Mouse (Mus musculus) midbrain, embryonic 12.5 days (tissue): ENCODE results near the gene Mgp. TPM values are rescaled to one million over a fixed set of nuclear protein-coding genes. Genes with fewer than 3 reads are reported as not detected.

Experiments used
- ATAC-seq: fragments of 200-750 bp; cut with Nextera tagmentation; 2 replicates; pipeline ENCODE4 v1.8.0; 2017; ENCODE audit warnings: low read depth, moderate TSS enrichment, moderate library complexity; ENCODE audit not compliant: low FRiP score
- H3K27ac ChIP-seq: fragments of 300-500 bp; sonication (generic); replicated peaks from 2 replicates; pipeline ENCODE4 v1.5.1; 2016; ENCODE audit warnings: mild to moderate bottlenecking
- H3K27me3 ChIP-seq: fragments of 300-500 bp; sonication (generic); 2 replicates; pipeline ENCODE4 v1.6.1; 2016; ENCODE audit warnings: mild to moderate bottlenecking
- H3K36me3 ChIP-seq: fragments of 300-500 bp; sonication (generic); 2 replicates; pipeline ENCODE4 v1.6.1; 2016
- H3K4me1 ChIP-seq: fragments of 300-500 bp; sonication (generic); 2 replicates; pipeline ENCODE4 v1.6.1; 2016
- H3K4me2 ChIP-seq: fragments of 300-500 bp; sonication (generic); replicated peaks from 2 replicates; pipeline ENCODE4 v1.6.1; 2016; ENCODE audit warnings: mild to moderate bottlenecking, moderate library complexity
- H3K4me3 ChIP-seq: fragments of 300-500 bp; sonication (generic); 2 replicates; pipeline ENCODE4 v1.5.1; 2016; ENCODE audit warnings: mild to moderate bottlenecking
- H3K9ac ChIP-seq: fragments of 300-500 bp; sonication (generic); replicated peaks from 2 replicates; pipeline ENCODE4 v1.6.1; 2016; ENCODE audit warnings: mild to moderate bottlenecking, moderate library complexity
- H3K9me3 ChIP-seq: fragments of 300-500 bp; sonication (generic); 2 replicates; pipeline ENCODE4 v1.6.1; 2016; ENCODE audit warnings: mild to moderate bottlenecking
- WGBS: fragments of 180-500 bp; shearing (Covaris S2); methylation state at CpG from one replicate; pipeline ENCODE4 v1.1.7; 2016; 5-methylcytosine and 5-hydroxymethylcytosine counted together
- polyA plus RNA-seq: library from polyadenylated mRNA; unstranded; fragments of >200 nt; fragmentation: Nextera tagmentation; extraction: Ambion mirVana; gene quantifications from 2 replicates; pipeline ENCODE4 v1.2.1, GENCODE M21; 2016

Mgp gene
- polyA plus RNA-seq, 1 experiment from 2014 or later, result 10.9 TPM

DNA sequence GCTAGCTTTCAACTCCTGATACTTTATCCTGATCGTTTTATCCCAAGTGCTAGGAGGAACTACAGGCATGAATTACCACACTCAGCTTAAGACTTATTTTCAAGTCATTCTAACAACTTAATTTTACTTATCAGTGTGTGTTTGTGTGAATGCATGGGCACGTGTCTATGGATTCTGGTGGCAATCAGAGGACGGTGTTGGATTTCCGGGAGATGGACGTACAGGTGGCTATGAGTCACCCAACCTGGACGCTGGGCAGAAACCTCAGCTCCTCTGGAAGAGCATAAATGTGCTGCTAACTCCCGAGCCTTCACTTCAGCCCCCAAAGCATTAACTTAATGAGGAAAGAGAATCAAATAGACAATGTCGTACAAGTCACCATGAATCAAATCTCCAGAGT lies 50.6 kb downstream of the Mgp start:
- H3K4me1 ChIP-seq, result peaks cover 8% of the 10 kb centered on the region
- WGBS, result 94% methylated on average over 8 of the region's 8 CpGs
- H3K27me3 ChIP-seq, result no peaks in the 10 kb centered on the region
- ATAC-seq, result no peak
- H3K9me3 ChIP-seq, result no peaks in the 10 kb centered on the region
- H3K27ac ChIP-seq, result no peak overlapping the region
- no peak overlapping the region for H3K4me2 ChIP-seq
- no peak overlapping the region for H3K4me3 ChIP-seq
- no peak overlapping the region for H3K9ac ChIP-seq
- peaks cover 51% of the 10 kb centered on the region for H3K36me3 ChIP-seq

Other genes with a start within 250 kb of the Mgp start
- 0.84 TPM in 2 replicates for gene Plbd1, start 213.9 kb downstream of the Mgp start, polyA plus RNA-seq
- 0.39 and 0.64 TPM in 2 replicates for gene Gucy2c, start 94.1 kb downstream of the Mgp start, polyA plus RNA-seq
- gene Hist4h4, start 71.4 kb downstream of the Mgp start, polyA plus RNA-seq, result 0.84 and 0.94 TPM in 2 replicates
- gene H2afj, start 67.6 kb downstream of the Mgp start, polyA plus RNA-seq, result 114 and 117 TPM in 2 replicates
- 2.0 and 2.3 TPM in 2 replicates for gene BC049715, start 48.2 kb downstream of the Mgp start, polyA plus RNA-seq
- gene Wbp11, start 47.6 kb downstream of the Mgp start, polyA plus RNA-seq, result 126 and 132 TPM in 2 replicates
- 0.24 and 0.79 TPM in 2 replicates for gene Smco3, start 40.4 kb downstream of the Mgp start, polyA plus RNA-seq
- 0.56 and 0.69 TPM in 2 replicates for gene Art4, start 18.1 kb downstream of the Mgp start, polyA plus RNA-seq
- gene Erp27, start 46.4 kb upstream of the Mgp start, polyA plus RNA-seq, result not detected in 2 replicates
- not detected in 2 replicates for gene Pde6h, start 48.0 kb upstream of the Mgp start, polyA plus RNA-seq
- 17.9 and 23.1 TPM in 2 replicates for gene Arhgdib, start 66.1 kb upstream of the Mgp start, polyA plus RNA-seq